Mouse (Mus musculus) olfactory bulb, adult 2 months (tissue): ENCODE results near the gene Rnd2.
A peak's percentile ranks its signal among the peaks of the same experiment; 100 is the strongest.

ENCODE experiments used
- CTCF ChIP-seq: fragments of 200-500 bp; IDR thresholded peaks from 2 replicates; pipeline ENCODE4 v1.5.1; 2012; ENCODE audit warnings: low read depth, mild to moderate bottlenecking, low read length, moderate library complexity; ENCODE audit not compliant: insufficient read depth
- POLR2A ChIP-seq: fragments of 200-500 bp; IDR thresholded peaks from 2 replicates; pipeline ENCODE4 v1.6.1; 2012; ENCODE audit warnings: mild to moderate bottlenecking, low read depth, low read length, moderate library complexity; ENCODE audit not compliant: insufficient read depth

- TF ChIP-seq CTCF: no peak
- peak; percentile 71 for TF ChIP-seq POLR2A
Measured at GRCm38 (mm10) chr11:101442127-101442693, 22.6 kb upstream of the Rnd2 start, which contains the start of gene Rpl27.
